Mouse (Mus musculus) heart, embryonic 15.5 days (tissue): Measurements from ENCODE around the gene 5730409E04Rik. TPM values are rescaled to one million over a fixed set of nuclear protein-coding genes. Genes with fewer than 3 reads are reported as not detected.

Experiments used
- ATAC-seq: fragments of 200-750 bp; cut with Nextera tagmentation; replicated peaks from 2 replicates; pipeline ENCODE4 v1.8.0; 2017; ENCODE audit warnings: low read depth, moderate TSS enrichment; ENCODE audit not compliant: insufficient number of reproducible peaks, insufficient read depth, low FRiP score
- H3K27ac ChIP-seq: fragments of 300-500 bp; sonication (generic); 2 replicates; pipeline ENCODE4 v1.5.1; 2015; ENCODE audit warnings: mild to moderate bottlenecking, inconsistent platforms
- H3K27me3 ChIP-seq: fragments of 300-500 bp; sonication (generic); 2 replicates; pipeline ENCODE4 v1.6.1; 2015; ENCODE audit warnings: inconsistent platforms
- H3K36me3 ChIP-seq: fragments of 300-500 bp; sonication (generic); 2 replicates; pipeline ENCODE4 v1.6.1; 2015; ENCODE audit warnings: mild to moderate bottlenecking, inconsistent platforms
- H3K4me1 ChIP-seq: fragments of 300-500 bp; sonication (generic); replicated peaks from 2 replicates; pipeline ENCODE4 v1.6.1; 2015; ENCODE audit warnings: inconsistent platforms
- H3K4me2 ChIP-seq: fragments of 300-500 bp; sonication (generic); 2 replicates; pipeline ENCODE4 v1.6.1; 2015; ENCODE audit warnings: inconsistent platforms, mild to moderate bottlenecking, moderate library complexity
- H3K4me3 ChIP-seq: fragments of 300-500 bp; sonication (generic); 2 replicates; pipeline ENCODE4 v1.5.1; 2015; ENCODE audit warnings: mild to moderate bottlenecking, inconsistent platforms
- H3K9ac ChIP-seq: fragments of 300-500 bp; sonication (generic); 2 replicates; pipeline ENCODE4 v1.6.1; 2015; ENCODE audit warnings: mild to moderate bottlenecking, inconsistent platforms
- H3K9me3 ChIP-seq: fragments of 300-500 bp; sonication (generic); replicated peaks from 2 replicates; pipeline ENCODE4 v1.6.1; 2016; ENCODE audit warnings: inconsistent platforms
- WGBS: fragments of 180-500 bp; shearing (Covaris S2); methylation state at CpG from one replicate; pipeline ENCODE4 v1.1.7; 2015; ENCODE audit warnings: mixed read lengths; 5-methylcytosine and 5-hydroxymethylcytosine counted together
- polyA plus RNA-seq: library from polyadenylated mRNA; unstranded; fragments of >200 nt; fragmentation: Nextera tagmentation; extraction: Ambion mirVana; gene quantifications from 2 replicates; pipeline ENCODE4 v1.2.1, GENCODE M21; 2015

Gene 5730409E04Rik
- polyA plus RNA-seq, 1 experiment from 2014 or later = 1.8 TPM

DNA sequence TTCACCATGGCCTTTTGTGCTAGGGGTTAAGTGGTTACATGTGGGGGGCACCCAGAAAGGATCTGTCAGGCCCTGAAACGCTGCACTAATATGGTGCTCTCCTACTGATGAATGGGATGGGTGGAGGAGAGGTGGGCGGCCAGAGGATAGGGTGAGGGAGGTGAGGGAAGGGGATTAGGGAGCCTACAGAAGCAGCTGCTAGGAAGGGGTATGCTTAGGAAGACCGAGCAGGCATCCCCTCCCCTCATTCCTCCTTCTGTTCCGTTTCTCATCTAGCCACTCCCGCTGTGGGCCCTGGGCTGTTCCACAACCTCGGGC, 7.2 kb upstream of the 5730409E04Rik start:
- Histone ChIP-seq H3K4me3 (0 out of 2 replicates have a peak overlapping the region, but pooled peaks have one; percentile 14), H3K36me3 (no peaks in the 10 kb centered on the region), H3K9me3 (no peaks in the 10 kb centered on the region), H3K27me3 (no peaks in the 10 kb centered on the region), H3K9ac (no peak overlapping the region), H3K4me1 (peaks cover 11% of the 10 kb centered on the region), H3K4me2 (peak overlapping the region; percentile 54), H3K27ac (no peak overlapping the region)
- WGBS = 19% methylated on average over 6 of the region's 6 CpGs
- no peak; the same call in 1 of the 2 replicates for ATAC-seq

DNA sequence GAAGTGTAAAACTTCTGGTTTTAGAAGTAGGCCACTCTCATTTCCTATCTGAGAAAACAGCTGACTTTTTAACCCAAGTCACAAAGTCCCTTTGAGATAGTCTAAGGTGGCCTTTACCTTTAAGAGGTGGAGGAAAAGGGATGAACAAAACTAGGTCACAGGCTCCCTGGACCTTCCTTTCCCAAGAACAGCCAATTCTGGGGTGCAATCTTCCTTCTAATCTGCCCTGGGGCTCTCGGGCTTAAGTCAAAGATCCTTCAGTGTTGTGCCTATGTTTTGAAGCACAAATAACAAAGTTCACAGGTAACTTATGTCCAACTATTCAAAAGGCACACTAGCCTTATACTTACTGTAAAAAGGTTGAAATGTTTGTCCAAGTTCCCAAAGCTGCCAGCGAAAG, 5.5 kb upstream of the 5730409E04Rik start:
- Histone ChIP-seq H3K9ac (no peak overlapping the region), H3K9me3 (no peaks in the 10 kb centered on the region), H3K4me1 (peaks cover 11% of the 10 kb centered on the region), H3K27ac (no peak overlapping the region), H3K36me3 (no peaks in the 10 kb centered on the region), H3K27me3 (no peaks in the 10 kb centered on the region), H3K4me3 (no peak overlapping the region), H3K4me2 (no peak overlapping the region)
- ATAC-seq = no peak
- 85% methylated on average over 2 of the region's 2 CpGs for WGBS

DNA sequence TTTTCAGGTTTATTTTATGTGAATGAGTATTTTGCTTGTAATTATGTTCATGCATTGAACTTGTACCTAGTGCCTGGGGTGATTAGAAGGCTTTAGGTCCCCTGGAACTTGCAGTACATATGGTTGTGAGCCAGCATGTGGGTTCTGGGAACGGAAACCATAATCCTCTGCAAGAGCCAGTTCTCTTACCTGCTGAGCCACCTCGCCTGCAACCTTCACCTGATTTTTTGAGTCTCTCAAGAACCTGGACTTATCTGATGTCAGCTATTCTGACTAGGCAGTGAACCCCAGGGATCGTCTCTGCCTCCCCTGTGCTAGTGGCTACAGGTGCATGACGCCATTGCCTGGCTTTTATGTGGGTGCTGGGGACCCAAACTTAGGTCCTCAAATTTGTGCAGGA, 3.9 kb upstream of the 5730409E04Rik start:
- no peak for ATAC-seq
- Histone ChIP-seq H3K4me2 (no peak overlapping the region), H3K4me1 (peaks cover 14% of the 10 kb centered on the region), H3K9ac (no peak overlapping the region), H3K9me3 (no peaks in the 10 kb centered on the region), H3K4me3 (no peak overlapping the region), H3K36me3 (no peaks in the 10 kb centered on the region), H3K27me3 (no peaks in the 10 kb centered on the region), H3K27ac (no peak overlapping the region)
- 79% methylated on average over 4 of the region's 4 CpGs for WGBS

DNA sequence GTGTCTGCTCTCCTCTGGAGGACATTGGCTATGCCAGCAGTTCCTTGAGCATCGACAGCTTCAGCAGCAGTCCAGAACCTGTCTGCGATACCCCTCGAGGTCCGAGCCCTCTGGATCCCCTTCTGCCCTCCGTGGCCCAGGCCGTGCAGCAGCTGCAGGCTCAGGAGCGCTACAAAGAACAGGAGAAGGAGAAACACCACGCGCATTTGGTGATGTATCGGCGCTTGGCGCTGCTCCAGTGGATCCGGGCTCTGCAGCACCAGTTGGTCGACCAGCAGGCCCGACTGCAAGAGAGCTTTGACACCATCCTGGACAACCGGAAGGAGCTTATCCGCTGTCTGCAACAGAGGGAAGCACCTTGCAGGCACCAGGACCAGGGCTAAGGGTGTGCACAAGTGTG, 2.4 kb downstream of the 5730409E04Rik start:
- WGBS = 85% methylated on average over 17 of the region's 17 CpGs
- Histone ChIP-seq H3K36me3 (no peaks in the 10 kb centered on the region; the same call in 1 of the 2 replicates), H3K4me1 (0 out of 2 replicates have a peak, but pooled peaks cover 3% of the 10 kb centered on the region), H3K27ac (no peak overlapping the region), H3K4me3 (no peak overlapping the region), H3K27me3 (no peaks in the 10 kb centered on the region), H3K4me2 (no peak overlapping the region), H3K9me3 (no peaks in the 10 kb centered on the region), H3K9ac (no peak overlapping the region)
- no peak for ATAC-seq

DNA sequence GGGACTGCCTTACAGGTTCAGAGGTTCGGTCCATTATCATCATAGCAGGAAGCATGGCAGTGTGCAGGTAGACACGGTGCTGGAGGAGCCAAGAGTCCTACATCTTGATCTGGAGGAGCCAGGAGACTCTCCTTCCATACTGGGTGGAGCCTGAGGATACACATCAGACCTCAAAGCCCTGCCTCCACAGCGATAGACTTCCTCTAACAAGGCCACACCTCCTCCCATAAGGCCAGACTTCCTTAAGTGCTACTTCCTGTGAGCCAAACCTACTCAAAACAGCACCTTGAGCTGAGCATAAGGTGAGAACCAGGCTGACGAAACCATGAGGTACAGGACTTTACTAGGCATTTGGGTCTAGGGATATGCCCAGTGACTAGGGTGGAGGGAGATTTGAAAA, 6.7 kb downstream of the 5730409E04Rik start:
- Histone ChIP-seq H3K27me3 (peaks cover 28% of the 10 kb centered on the region), H3K4me1 (peaks cover 9% of the 10 kb centered on the region), H3K9me3 (no peaks in the 10 kb centered on the region), H3K4me2 (no peak overlapping the region), H3K4me3 (no peak overlapping the region), H3K36me3 (no peaks in the 10 kb centered on the region; the same call in 1 of the 2 replicates), H3K27ac (no peak overlapping the region), H3K9ac (no peak overlapping the region)
- WGBS = 73% methylated on average over 4 of the region's 4 CpGs
- no peak for ATAC-seq

DNA sequence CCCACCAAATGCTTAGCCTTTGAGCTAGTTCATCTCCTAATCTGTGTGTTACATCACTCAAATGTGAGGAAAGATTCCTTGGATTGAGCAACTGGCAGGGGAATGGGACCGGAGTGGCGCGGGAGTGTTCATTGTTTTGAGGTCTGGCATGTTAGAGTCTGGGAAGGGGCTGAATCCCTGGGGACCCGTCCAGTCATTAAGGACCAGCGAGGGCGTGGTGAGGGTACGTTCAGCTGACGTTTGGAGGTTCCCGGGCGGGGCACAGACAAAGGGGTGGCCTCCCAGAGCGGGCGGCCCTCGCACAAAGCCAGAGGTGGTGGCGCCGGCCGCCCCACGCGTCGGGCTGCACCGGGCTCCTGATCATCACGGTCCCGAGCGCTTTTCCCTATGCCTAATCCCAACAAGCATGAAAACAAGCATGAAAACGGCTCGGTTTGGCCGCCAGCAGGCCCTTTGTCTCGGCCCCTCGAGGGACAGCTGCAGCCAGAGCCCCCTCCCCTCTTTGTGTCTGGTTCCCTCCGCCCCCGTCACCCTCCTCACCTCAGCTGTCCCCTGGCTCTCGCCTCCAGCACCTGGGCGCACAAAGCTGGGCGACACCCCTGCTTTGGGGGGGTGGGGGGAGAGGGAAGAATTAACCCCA, 10.2 kb downstream of the 5730409E04Rik start:
- Histone ChIP-seq H3K27ac (no peak overlapping the region), H3K9me3 (no peaks in the 10 kb centered on the region), H3K36me3 (no peaks in the 10 kb centered on the region), H3K9ac (no peak overlapping the region), H3K4me2 (peak overlapping the region; percentile 60), H3K27me3 (peaks cover 40% of the 10 kb centered on the region), H3K4me3 (peak overlapping the region; percentile 35), H3K4me1 (peaks cover 9% of the 10 kb centered on the region)
- WGBS = 5% methylated on average over 33 of the region's 33 CpGs
- no peak; the same call in 1 of the 2 replicates for ATAC-seq

DNA sequence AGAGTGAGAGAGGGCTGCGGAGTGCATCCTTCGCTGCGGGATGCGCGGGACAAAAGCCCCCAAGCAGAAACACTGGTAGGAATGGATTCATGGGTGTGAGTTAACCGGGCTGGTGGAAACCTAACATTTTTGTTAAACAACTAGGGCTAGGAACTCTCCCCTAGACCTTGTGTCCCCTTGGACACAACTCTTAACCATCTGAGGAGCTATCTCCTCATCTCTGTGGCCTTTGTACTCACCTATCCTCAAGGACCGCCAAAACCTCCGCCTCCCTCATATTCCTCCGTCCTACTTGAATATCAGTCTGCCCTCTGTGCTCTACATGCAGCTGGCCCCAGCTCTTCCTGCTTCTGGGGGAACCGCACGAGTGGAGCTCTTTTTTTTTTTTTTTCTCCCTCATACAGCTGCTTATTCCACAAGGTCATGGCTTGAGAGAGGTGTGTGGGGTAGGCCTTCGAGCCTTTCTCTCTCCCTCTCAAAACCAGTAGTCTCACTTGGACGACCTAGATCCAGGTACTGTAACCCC, 10.8 kb downstream of the 5730409E04Rik start:
- no peak for ATAC-seq
- H3K4me3 ChIP-seq = peak overlapping the region; percentile 35
- no peaks in the 10 kb centered on the region for H3K36me3 ChIP-seq
- no peak overlapping the region for H3K27ac ChIP-seq
- peaks cover 9% of the 10 kb centered on the region for H3K4me1 ChIP-seq
- 26% methylated on average over 13 of the region's 13 CpGs for WGBS
- peaks cover 40% of the 10 kb centered on the region for H3K27me3 ChIP-seq
- H3K4me2 ChIP-seq = peak overlapping the region; percentile 60
- H3K9me3 ChIP-seq = no peaks in the 10 kb centered on the region
- no peak overlapping the region for H3K9ac ChIP-seq

DNA sequence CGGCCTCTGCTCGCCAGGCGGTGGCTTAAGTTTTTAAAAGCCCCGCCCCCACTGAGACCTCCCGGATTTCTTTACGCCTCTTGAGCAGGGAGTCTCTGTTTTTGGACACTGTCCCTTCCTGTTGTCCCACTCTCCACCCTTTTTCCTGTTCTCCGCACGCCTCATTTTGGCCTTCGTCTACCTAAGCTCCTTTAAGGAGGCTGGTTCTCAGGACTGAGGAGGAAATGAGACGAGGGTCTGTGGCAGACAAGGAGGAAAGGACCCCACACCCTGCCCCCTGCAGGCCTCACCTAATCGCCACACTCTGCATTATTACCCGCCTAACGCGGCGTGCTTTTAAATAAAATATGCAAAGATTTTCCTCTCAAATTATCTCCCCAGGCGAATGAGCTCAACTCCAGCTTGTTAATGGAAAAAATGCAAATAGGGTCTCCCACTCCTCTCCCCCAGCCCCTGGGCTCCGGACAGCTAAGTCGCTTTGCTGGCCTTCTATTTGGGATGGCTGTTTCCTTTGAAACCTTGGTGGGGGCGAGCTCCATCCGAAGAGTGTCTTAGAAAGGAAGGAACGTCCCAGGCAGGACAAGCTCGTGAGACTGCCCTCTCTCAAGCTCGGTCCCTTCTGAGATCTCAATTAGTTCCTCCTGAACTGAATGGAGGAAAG, 17.5 kb downstream of the 5730409E04Rik start:
- 2% methylated on average over 23 of the region's 23 CpGs for WGBS
- peaks cover 8% of the 10 kb centered on the region for H3K4me1 ChIP-seq
- H3K27me3 ChIP-seq = peaks cover 5% of the 10 kb centered on the region
- H3K36me3 ChIP-seq = no peaks in the 10 kb centered on the region
- ATAC-seq = no peak
- peak overlapping the region; percentile 65 for H3K4me2 ChIP-seq
- H3K27ac ChIP-seq = no peak overlapping the region
- H3K4me3 ChIP-seq = peak overlapping the region; percentile 39
- H3K9ac ChIP-seq = peak overlapping the region; percentile 34
- H3K9me3 ChIP-seq = no peaks in the 10 kb centered on the region

DNA sequence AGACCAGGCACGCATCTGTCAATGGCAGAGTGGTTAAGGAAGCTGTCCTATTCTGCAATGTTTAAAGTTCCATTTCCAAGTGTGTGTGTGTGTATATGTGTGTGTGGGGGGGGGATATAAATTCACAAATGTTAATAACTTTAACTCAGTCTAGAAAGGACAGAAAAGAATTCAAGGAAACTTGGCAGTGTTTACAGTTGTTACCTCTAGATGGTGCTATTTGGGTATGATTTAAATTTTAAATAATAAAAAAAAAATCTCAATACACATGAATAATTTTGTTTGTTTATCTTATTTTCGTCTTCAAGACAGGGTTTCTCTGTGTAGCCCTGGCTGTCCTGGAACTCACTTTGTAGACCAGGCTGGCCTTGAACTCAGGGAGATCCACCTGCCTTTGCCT, 22.3 kb downstream of the 5730409E04Rik start:
- WGBS = 39% methylated on average over 2 of the region's 2 CpGs
- no peak for ATAC-seq
- no peak overlapping the region for H3K4me3 ChIP-seq
- no peak overlapping the region for H3K4me2 ChIP-seq
- H3K36me3 ChIP-seq = no peaks in the 10 kb centered on the region
- no peaks in the 10 kb centered on the region for H3K9me3 ChIP-seq
- peaks cover 6% of the 10 kb centered on the region for H3K4me1 ChIP-seq
- no peak overlapping the region for H3K9ac ChIP-seq
- H3K27ac ChIP-seq = no peak overlapping the region
- peaks cover 15% of the 10 kb centered on the region for H3K27me3 ChIP-seq

DNA sequence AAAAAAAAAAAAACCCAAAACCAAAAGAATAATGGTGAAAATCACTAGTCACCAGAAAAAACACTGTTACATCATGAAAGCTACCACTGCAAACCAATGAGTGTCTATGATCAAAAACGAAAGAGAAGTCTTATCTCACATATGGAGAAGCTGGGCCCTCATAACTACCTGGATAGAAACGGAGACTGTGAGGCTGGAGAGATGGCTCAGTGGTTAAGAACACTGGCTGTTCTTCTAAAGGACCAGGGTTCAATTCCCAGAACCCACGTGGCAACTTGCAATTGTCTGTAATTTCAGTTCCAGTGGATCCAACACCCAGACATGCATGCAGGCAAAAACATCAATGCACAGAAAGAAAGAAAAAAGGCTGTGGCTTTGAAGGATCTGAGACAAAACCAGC, 23.1 kb downstream of the 5730409E04Rik start:
- Histone ChIP-seq H3K9me3 (no peaks in the 10 kb centered on the region), H3K4me2 (no peak overlapping the region), H3K4me3 (no peak overlapping the region), H3K36me3 (no peaks in the 10 kb centered on the region), H3K9ac (no peak overlapping the region), H3K27ac (no peak overlapping the region), H3K27me3 (peaks cover 15% of the 10 kb centered on the region), H3K4me1 (no peaks in the 10 kb centered on the region)
- 47% methylated on average over 3 of the region's 3 CpGs for WGBS
- ATAC-seq = no peak

DNA sequence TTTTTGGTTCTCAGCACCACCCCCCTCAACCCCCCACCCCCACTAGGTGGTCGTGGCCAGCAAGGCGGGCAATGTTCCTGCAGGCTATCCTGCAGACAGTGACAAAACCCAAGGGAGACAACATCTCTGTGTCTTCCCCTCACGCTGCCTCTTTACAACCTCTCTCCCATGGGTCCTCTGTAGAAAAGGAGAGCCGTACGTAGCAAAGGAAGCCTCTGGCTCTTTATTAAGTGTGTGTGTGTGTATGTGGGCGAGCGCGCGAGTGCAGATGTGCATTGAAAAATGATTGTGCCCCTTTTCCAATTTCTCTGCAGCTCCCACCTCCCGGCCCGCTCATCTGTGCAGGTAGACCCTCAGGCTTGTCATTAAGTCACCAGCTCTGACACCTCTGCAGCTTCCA, 26.7 kb downstream of the 5730409E04Rik start:
- H3K9me3 ChIP-seq = no peaks in the 10 kb centered on the region
- ATAC-seq = no peak
- 17% methylated on average over 11 of the region's 11 CpGs for WGBS
- no peak overlapping the region for H3K27ac ChIP-seq
- H3K4me3 ChIP-seq = no peak overlapping the region
- no peak overlapping the region for H3K4me2 ChIP-seq
- no peaks in the 10 kb centered on the region for H3K36me3 ChIP-seq
- H3K27me3 ChIP-seq = peaks cover 21% of the 10 kb centered on the region
- no peaks in the 10 kb centered on the region for H3K4me1 ChIP-seq
- no peak overlapping the region for H3K9ac ChIP-seq

DNA sequence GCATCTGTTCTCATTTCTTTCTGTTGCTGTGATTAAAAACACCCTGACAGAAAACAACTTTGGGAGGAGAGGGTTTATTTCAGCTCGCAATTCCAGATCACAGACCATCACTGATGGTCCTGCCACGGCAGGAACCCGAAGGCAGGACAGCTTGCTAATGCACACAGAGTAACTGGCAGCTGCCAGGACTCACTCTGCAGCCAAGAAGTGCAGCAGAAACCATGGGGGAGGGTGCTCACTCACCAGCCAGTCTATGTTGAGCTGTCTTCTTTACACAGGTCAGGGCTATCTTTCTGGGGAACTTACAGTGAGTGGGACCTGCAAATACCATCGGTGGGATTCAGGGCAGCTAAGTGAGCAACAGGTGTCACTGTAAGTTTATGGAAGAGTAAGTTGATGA, 27.8 kb downstream of the 5730409E04Rik start:
- Histone ChIP-seq H3K9me3 (no peaks in the 10 kb centered on the region), H3K4me1 (no peaks in the 10 kb centered on the region), H3K9ac (no peak overlapping the region), H3K36me3 (no peaks in the 10 kb centered on the region), H3K27me3 (peaks cover 21% of the 10 kb centered on the region), H3K4me3 (no peak overlapping the region), H3K4me2 (no peak overlapping the region), H3K27ac (no peak overlapping the region)
- WGBS = 71% methylated on average over 4 of the region's 4 CpGs
- no peak for ATAC-seq
